ENCODE assay signal across 31 mouse cellular contexts in the genomic region with DNA sequence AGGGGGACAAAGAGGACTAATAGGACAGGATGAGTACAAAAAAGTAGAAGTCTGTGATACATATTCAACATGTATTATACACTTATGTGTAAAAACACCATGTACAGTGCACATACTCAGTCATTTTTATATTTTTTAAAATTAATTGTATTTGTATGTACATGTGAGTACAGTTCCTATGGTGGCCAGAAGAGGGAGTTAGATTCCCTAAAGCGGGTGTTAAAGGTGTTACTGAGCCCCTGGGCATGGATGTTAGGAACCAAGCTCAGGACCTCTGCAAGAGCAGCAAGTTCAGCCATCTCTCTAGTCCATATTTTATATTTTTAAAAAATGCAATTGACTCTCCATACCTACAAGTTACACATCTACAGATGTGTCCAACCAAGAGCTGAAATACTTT.
DNase-seq lines count a peak whose midpoint lies in the region; ATAC-seq and TF ChIP-seq lines count a peak whose summit lies in the region.
"Had no signal": no experiment of that assay in that cellular context is flagged by ENCODE, and none has a peak within 500 bp of the region (broad histone marks: within the 10 kb centered on the region; RNA-seq: fewer than 3 reads in every experiment).

No protein-coding gene starts in this region.

- H3K4me1 ChIP-seq in kidney, postnatal 0 days (replicated peaks; ENCODE audit: insufficient read depth, low read length) = no peaks in the 10 kb centered on the region
- peaks cover 11% of the 10 kb centered on the region for H3K4me1 ChIP-seq in forebrain, embryonic 10.5 days
- H3K4me1 ChIP-seq in kidney, embryonic 15.5 days = peaks cover 8% of the 10 kb centered on the region
- H3K4me1 ChIP-seq: forebrain, embryonic 15.5 days; liver, embryonic 15.5 days had no signal

- H3K27ac ChIP-seq in kidney, postnatal 0 days = no peak overlapping the region
- no peak overlapping the region for H3K27ac ChIP-seq in forebrain, embryonic 10.5 days
- H3K27ac ChIP-seq in kidney, embryonic 15.5 days = no peak overlapping the region
- H3K27ac ChIP-seq: embryonic facial prominence, embryonic 12.5 days; forebrain, embryonic 15.5 days; gastrocnemius, adult 2 months; heart, embryonic 13.5 days; hindbrain, embryonic 10.5 days; liver, embryonic 15.5 days; lung, embryonic 15.5 days; neural tube, embryonic 13.5 days had no signal

- H3K4me3 ChIP-seq in kidney, postnatal 0 days (replicated peaks; ENCODE audit: low read depth, low read length) = no peak overlapping the region
- H3K4me3 ChIP-seq in forebrain, embryonic 10.5 days = no peak overlapping the region
- H3K4me3 ChIP-seq in kidney, embryonic 15.5 days (replicated peaks) = no peak overlapping the region
- H3K4me3 ChIP-seq: embryonic facial prominence, embryonic 12.5 days; forebrain, embryonic 15.5 days; gastrocnemius, adult 2 months; heart, embryonic 13.5 days; hindbrain, embryonic 10.5 days; liver, embryonic 15.5 days; lung, embryonic 15.5 days; neural tube, embryonic 13.5 days had no signal

- ATAC-seq in kidney, postnatal 0 days (replicated peaks; ENCODE audit: low FRiP score, low read depth) = no peak
- ATAC-seq in kidney, embryonic 15.5 days (replicated peaks; ENCODE audit: low FRiP score) = no peak
- ATAC-seq: forebrain, embryonic 15.5 days; hindbrain, embryonic 16.5 days; intestine, embryonic 16.5 days had no signal

- WGBS in kidney, postnatal 0 days = 52% methylated on average over 1 of the region's 1 CpGs
- WGBS in forebrain, embryonic 10.5 days = 43% methylated on average over 1 of the region's 1 CpGs
- WGBS in kidney, embryonic 15.5 days = 55% methylated on average over 1 of the region's 1 CpGs

- no peak overlapping the region for H3K4me2 ChIP-seq in kidney, postnatal 0 days (ENCODE audit: low read length)
- H3K4me2 ChIP-seq in kidney, embryonic 15.5 days = no peak overlapping the region
- H3K4me2 ChIP-seq: embryonic facial prominence, embryonic 12.5 days; forebrain, embryonic 15.5 days; heart, embryonic 13.5 days; liver, embryonic 15.5 days; lung, embryonic 15.5 days; midbrain, embryonic 11.5 days; neural tube, embryonic 13.5 days had no signal

- H3K9ac ChIP-seq in kidney, postnatal 0 days (ENCODE audit: low read depth, low read length) = no peak overlapping the region
- H3K9ac ChIP-seq in kidney, embryonic 15.5 days = no peak overlapping the region
- H3K9ac ChIP-seq: embryonic facial prominence, embryonic 12.5 days; forebrain, embryonic 15.5 days; heart, embryonic 13.5 days; liver, embryonic 15.5 days; lung, embryonic 15.5 days; neural tube, embryonic 13.5 days had no signal

- H3K9me3 ChIP-seq in kidney, postnatal 0 days (replicated peaks; ENCODE audit: low read length) = no peaks in the 10 kb centered on the region
- H3K9me3 ChIP-seq in forebrain, embryonic 10.5 days = no peaks in the 10 kb centered on the region
- no peaks in the 10 kb centered on the region for H3K9me3 ChIP-seq in kidney, embryonic 15.5 days (replicated peaks)
- H3K9me3 ChIP-seq: embryonic facial prominence, embryonic 12.5 days; forebrain, embryonic 15.5 days; heart, embryonic 13.5 days; hindbrain, embryonic 10.5 days; liver, embryonic 15.5 days; lung, embryonic 15.5 days; neural tube, embryonic 13.5 days had no signal

- H3K36me3 ChIP-seq in kidney, postnatal 0 days (ENCODE audit: insufficient read depth, low read length) = no peaks in the 10 kb centered on the region
- no peaks in the 10 kb centered on the region for H3K36me3 ChIP-seq in forebrain, embryonic 10.5 days (replicated peaks)
- H3K36me3 ChIP-seq in kidney, embryonic 15.5 days = no peaks in the 10 kb centered on the region
- H3K36me3 ChIP-seq: embryonic facial prominence, embryonic 12.5 days; forebrain, embryonic 15.5 days; heart, embryonic 13.5 days; hindbrain, embryonic 10.5 days; liver, embryonic 15.5 days; lung, embryonic 15.5 days; neural tube, embryonic 13.5 days had no signal

- peak; percentile 27; the same call in 1 of the 2 replicates for TF ChIP-seq CTCF in kidney, postnatal 0 days (IDR thresholded peaks at IDR 0.05; ENCODE audit: low read depth)

- DNase-seq in kidney, postnatal 0 days (ENCODE audit: low spot score) = no peak
- no peak for DNase-seq in kidney, postnatal 4 days
- DNase-seq in A20 (ENCODE audit: low read depth, low spot score) = peak; percentile 9
- DNase-seq in ES-CJ7 (ENCODE audit: low read depth, low spot score) = peak; percentile 53
- DNase-seq in ZHBTc4 (ENCODE audit: low read depth, low spot score) = peak; percentile 75
- DNase-seq in forebrain, embryonic 10.5 days (ENCODE audit: extremely low spot score, low spot score) = no peak
- DNase-seq: adrenal gland, postnatal 14 days; B cell, adult 2 months; cerebellum, adult 11-12 months; cerebellum, adult 9-11 months; embryo, embryonic 11 days; gastrocnemius, adult 2 months; gastrocnemius, postnatal 36 days; heart, postnatal 14 days; kidney, adult 9 months; kidney, postnatal 25 days; layer of hippocampus, postnatal 36 days; right cerebral cortex, postnatal 4 days; thymus, adult 2 months; thymus, postnatal 36 days had no signal

- no peaks in the 10 kb centered on the region for H3K27me3 ChIP-seq in kidney, postnatal 0 days (ENCODE audit: insufficient read depth, low read length)
- no peaks in the 10 kb centered on the region for H3K27me3 ChIP-seq in forebrain, embryonic 10.5 days (ENCODE audit: poor library complexity, severe bottlenecking)
- H3K27me3 ChIP-seq in kidney, embryonic 15.5 days = no peaks in the 10 kb centered on the region
- H3K27me3 ChIP-seq: embryonic facial prominence, embryonic 12.5 days; forebrain, embryonic 15.5 days; heart, embryonic 13.5 days; liver, embryonic 15.5 days; lung, embryonic 15.5 days; neural tube, embryonic 13.5 days had no signal

Comparison
In these comparisons a context has a peak if more than half of its experiments do, and no peak if none do; other contexts are left out.
1. DNase-seq: peak in A20 (single experiment), ES-CJ7 (single experiment) and ZHBTc4 (single experiment); none in kidney, postnatal 0 days (single experiment), kidney, postnatal 4 days (0 of 2) and forebrain, embryonic 10.5 days (single experiment).